Mouse (Mus musculus) erythroblast, adult 5-6 weeks (primary cell): Measurements from ENCODE around the gene Parp11. TPM values are rescaled to one million over a fixed set of nuclear protein-coding genes. Genes with fewer than 3 reads are reported as not detected.
"Not testable (repeated sequence)": the region's sequence is repeated elsewhere in the genome, so short reads cannot be mapped to it uniquely, and the experiment has no call there.

Experiments
- ATAC-seq: replicated peaks from 2 replicates; pipeline ENCODE4 v1.8.0; 2016; ENCODE audit warnings: moderate number of reproducible peaks, mild to moderate bottlenecking, moderate TSS enrichment, inconsistent platforms; ENCODE audit not compliant: poor library complexity, low FRiP score, severe bottlenecking
- total RNA-seq, 2 experiments: library from RNA; stranded (forward) in 1 of 2; stranded (reverse) in 1 of 2; fragments of 150-400 nt in 1 of 2; fragments of 200-764, 138-1000 nt in 1 of 2; gene quantifications; 2 replicates each; pipeline versions ENCODE4 v1.2.3 to v1.2.4; 2015 to 2017; ENCODE audit warnings: low replicate concordance in 2 of 2

The Parp11 gene
- total RNA-seq, 2 experiments from 2014 or later, result 15.0 to 24.2 TPM

DNA sequence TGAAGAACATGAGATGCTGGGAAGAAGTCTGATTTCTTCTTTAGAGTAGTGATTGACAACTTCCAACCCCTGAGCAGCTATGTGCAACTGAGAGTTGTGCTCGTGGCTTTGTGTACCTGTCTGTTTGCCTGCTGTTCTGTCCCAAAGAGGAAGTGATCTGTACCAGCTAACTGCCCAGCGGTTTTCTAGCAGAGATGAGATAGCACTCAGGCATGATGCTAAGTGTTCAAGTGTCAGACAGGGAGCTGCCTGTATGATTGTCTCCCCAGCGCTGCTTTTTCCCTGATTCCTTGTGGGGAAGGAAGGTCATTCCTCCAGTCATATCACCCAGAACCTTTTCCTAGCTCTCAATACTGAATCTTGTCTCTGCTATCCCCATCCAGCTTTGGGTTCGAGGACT, 45.9 kb downstream of the Parp11 start:
- no peak for ATAC-seq

DNA sequence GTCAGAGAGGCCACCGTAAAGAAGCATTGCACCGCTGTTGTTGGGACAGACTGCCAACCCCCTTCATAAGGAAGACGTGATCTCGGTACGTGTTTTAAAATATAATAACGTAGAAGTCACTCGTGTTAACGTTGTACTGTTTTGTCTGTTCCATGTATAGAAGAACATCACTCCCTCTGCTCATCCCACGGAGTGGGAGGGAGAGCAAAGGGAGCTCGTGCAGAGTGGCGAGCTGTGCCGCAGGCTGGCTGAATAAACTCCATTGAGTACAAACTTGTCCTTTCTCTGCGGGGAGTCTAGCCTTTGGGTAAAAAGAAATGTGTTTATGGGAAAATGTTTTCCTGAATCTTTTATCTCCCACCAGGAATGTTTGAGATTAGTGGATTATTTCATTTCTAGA, 47.1 kb downstream of the Parp11 start:
- no peak for ATAC-seq

DNA sequence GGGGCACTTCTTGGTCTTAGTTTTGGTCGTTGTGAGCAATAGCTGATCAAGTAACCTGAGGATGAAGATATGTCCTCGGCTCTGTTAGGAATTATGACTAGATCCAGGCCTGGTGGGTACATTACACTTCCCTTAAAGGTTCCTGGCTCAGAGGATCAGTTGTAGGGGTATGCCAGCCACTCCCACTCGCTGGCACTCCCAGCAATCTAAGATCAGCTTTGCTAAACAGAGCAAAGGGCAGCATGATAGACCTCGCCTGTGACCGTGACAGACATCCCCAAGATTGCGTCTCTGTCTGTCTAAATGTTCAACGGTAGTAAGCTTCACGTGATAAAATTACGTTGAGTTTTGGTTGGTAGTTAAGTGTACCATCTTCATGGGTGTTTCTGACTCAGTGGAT, 47.7 kb downstream of the Parp11 start:
- no peak for ATAC-seq

DNA sequence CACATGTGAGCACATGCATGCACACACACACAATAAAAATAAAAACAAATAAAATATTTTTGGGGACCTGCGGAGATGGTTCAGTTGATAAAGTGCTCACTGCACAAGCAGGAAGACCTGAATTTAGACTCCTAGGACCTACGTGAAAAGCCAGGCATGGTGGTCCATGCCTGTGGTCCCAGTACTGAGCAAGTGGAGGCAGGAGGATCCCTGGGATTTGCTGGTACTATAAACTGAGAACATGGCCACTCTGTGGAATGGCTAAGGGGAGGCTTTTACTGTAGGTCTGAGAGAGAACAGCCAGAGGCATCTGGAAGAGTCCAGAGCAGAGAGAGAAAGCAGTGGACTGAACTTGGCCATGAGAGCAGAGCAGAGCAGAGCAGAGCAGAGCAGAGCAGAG, 48.6 kb downstream of the Parp11 start:
- ATAC-seq, result no peak

DNA sequence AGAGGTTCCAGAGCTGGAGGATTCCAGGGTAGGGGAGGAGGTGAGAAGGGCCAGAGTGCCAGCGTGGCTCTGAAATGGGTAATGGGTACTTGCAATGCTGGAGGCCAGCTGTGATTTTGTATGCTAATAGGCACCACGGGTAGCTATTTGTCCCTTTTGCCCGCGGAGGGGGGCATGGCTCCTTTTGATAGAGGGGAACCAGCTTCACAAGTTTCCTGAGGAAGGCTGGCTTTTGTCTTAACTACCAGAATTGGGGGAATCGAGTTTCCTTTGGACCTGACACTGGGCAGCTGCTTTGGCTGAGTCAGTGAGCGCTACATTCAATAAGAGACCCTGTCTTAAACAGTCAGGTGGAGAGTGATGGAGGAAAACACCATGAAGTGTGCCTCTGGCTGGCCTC, 49.2 kb downstream of the Parp11 start:
- ATAC-seq, result no peak

DNA sequence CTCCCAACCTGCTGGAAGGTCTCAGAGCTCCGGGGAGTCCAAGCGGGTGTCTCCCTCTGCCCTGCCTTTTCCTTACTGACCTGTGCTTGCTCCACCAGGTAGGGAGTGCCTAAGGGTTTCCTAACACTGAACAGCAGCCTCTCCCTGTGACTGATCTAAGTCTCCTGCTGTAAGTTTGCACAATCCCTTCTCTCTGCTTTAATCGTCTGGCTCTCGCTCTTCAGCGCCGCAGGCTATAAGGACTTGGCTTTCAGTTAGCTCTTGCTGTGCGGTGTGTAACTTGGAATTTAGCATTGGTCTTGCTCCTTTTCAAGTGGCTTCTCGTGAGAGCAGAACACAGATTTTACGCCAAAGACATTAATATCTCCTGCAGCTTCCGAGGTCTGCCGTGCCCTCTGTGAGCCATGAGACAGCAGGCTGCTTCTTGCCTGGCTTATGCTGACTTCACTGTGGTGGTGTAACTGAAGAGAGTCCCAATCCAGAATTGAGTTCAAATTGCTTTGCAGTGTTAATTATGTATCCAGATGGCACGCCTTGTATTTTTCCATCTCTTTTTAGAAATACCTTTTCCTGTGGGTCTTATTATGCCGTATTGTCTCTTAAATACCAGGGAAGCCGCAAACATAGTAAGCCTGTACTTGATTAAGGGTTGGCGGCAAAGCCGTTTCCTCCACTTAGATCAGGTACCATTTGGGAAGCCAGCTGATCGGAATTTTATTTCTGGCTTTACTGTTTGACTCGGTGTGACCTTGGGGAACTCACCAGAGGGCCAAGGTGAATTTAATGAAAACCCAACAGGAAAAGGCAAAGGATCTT, 50.4 kb downstream of the Parp11 start:
- ATAC-seq, result no peak

DNA sequence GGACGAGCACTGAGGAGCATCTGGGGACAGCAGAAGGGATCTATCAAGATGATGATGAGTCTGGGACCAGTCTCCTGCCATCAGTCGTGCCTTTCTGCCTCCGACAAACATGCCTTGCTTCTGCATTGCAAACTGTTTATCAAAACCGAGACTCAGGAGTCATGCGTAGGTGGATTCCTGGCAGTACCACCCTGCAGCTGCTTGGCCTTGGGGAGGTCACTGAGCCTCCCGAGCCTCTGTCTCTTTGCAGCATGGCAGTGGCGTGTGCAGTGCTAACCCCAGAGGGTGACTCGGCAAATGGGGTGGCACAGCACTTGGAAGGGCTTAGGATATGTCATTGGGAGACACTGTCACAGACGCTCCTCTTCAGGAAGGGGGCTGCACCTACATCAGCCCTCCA, 53.5 kb downstream of the Parp11 start:
- ATAC-seq, result no peak

DNA sequence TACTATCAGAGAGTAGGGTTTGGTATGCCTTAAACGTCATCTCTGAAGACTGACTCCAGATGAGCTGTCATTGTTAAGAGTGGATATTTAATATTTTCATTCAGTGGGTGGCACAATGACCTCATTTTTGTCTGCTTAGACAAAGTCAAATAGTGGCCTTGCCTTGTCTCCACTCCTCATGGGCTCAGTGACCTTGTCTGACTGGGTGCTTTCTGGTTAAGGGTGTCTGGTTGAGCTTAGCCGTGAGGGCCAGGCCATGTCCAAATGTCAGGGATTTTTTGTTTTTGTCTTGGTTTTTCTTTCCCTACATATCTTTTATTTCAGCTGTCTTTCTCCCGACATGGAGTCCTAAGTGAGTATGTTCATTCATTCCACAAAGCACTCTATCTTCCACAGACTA, 54.2 kb downstream of the Parp11 start:
- ATAC-seq, result no peak

DNA sequence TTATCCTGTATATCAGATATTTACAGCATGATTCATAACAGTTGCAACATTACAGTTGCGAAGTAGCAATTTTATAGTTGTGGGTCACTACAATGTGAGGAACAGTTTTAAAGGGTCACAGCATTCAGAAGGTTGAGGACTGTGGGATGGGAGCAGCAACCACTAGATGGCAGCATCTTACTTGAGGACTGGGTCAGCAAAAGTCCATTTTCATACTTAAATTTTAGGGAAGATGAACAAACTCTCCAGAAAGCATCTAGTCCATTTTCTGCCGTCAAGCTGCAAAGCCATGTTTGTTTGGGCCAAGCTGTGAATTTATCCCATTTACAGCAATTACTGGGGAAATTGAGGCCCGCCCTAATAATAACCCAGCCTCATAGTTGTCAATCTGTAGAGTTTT, 55.9 kb downstream of the Parp11 start:
- ATAC-seq, result peak; percentile 67; the same call in 1 of the 2 replicates

DNA sequence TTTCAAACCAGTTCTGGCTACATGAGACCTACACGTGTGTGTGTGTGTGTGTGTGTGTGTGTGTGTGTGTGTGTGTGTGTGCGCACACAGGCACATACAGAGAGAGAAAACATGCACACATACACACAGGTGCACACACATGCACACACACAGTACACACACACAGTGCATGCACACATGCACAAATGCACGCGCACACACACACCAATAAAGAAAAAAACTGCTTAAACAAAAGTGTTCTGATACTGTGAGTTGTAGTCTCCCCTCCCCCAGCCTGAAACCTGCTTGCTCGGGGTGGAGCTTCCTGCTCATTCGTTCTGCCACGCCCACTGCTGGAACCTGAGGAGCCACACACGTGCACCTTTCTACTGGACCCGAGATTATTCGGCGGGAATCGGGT, 67.1 kb downstream of the Parp11 start:
- not testable (repeated sequence) for ATAC-seq

DNA sequence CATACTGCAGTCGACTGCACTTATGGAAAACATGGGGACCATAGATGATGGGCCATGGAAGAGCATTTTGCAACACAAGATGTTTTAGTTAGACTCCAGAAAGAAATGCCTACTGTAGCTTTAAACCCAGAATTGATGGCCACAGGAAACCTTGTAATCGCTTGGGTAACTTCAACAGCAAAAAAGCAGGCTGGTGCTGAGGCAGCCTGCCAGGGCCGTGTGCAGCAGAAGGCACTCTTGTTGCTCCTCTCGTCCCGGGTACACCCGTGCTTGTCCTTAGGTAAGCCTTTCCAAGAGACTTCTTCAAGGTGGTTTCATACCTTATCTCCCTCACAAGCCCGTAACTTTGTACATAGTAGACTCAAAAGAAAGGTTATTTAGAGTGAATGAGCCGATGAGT, 74.5 kb downstream of the Parp11 start:
- ATAC-seq, result no peak

DNA sequence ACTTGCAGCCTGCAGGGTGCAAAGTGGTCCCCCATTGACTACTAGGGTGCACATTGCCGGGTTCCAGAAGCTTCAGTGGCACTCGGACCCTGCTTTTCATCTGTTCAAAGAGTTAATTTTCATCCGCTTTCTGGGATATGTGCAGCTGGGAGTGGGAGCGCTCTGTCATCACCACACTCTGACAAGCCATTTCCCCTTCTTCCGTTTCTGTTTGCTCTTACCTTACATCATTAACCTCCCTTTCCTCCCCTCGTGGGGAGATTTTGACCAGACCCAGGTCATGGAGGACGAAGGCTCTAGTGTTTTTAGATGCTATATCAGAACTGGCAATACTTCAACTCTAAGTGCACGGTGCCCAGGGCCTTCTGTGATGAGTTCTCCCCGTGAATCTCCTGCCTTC, 75.7 kb downstream of the Parp11 start:
- no peak for ATAC-seq

DNA sequence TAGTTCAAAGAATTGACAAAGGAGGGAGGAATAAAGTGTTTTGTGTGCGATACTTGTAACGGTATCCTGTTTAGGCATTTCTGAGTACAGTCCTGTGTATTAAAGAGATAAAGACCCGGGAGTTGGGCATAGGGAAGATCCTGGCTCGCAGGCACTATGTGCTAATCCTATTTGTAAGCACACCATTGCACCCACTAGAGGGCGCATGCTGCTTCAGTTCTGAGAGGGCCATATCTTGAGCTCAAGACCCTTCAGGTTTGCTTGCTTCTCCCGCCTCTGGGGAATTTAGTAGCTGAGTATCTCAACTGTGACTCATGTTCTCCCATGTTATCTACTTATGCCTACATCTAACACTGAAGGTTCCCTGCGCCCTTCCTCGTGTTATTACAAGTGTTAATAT, 77.8 kb downstream of the Parp11 start:
- ATAC-seq, result peak; percentile 82

DNA sequence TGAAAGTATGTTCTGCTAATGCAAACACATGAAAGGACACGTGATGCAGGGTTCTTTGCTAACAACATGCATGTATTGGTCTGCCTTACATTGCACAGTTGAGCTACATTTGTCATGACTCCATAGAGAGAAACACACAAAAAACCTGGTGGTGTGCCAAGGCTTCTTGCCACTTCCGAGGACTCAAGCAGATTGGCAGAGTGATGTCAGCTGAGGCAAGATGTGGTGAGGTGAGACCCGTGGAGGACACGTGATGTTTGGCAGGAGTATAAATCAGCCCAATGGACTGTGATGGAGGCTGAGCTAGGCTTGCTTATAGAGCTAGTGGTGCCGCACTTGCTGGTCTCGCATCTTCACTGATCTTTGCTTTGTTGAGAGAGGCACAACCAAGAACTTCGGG, 82.0 kb downstream of the Parp11 start:
- ATAC-seq, result no peak

DNA sequence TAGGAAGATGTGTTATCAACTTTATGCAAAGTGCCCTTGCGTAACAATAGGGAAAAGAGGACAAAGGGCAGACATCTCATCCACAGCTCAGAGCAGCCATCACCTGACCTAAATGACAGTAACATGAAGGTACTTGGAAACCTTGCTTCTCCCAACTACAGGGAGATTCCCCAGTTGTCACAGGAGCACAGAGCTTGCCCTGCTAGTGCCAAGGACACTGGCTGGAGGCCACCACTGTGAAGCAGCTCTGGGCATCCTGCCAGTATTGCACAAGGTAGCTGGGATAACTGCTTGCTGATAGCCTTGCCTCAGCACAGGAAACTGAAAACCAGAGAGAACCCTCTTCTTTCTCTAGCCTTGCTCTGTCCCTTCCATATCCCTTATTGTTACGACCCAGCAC, 82.8 kb downstream of the Parp11 start:
- ATAC-seq, result peak; percentile 68

DNA sequence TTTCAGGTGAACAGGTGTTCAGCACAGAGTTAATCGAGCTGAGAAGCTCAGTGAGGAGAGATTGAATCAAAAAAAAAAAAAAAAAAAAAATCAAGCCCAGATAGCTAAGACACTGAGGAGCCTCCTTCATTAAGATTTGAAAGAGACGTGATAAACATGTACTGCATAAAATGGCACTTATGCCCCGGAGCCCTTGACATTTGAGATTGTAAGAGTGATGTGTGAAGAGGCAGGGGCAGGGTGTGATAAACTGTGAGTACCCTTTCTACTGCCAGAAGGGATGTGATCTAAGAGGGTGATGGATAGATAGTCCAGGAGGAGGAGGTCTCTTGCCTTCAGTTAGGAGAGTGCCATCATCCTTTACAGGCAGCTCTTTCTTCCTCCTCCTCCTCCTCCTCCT, 83.6 kb downstream of the Parp11 start:
- no peak for ATAC-seq

DNA sequence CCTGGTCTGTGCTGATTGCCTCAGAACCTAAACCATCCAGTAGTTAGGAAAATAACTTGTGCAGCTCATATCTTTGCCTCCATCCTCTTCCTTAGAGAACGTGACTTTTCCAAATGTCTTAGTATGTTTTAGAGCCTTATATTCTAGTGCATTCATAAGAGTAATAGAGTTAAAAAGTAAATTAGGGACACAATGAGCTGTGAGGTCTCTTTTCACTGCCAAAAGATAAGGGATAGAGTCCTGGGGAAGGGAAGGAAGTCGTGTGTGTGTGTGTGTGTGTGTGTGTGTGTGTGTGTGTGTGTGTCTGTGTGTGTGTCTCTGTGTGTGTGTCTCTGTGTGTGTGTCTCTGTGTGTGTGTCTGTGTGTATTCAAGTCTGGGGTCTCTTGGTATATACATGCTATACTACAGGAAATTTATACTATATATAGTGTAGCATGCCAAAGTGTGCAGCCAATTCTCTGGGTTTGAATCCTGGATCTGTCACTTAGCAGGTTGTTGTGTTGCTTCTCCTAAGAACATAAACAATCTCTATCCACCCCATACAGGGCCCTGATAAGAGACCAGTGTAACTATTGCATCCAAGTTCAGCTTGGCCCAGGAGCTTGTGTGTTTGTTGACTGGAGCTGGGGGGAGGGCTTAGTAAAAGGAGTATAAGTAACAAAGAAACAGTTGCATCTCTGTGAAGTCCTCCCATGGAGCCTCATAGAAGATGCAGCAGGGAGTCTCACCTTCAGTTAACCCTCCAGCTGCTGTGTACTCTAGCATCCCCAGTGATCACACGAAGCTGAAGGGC, 85.0 kb downstream of the Parp11 start:
- peak; percentile 64 for ATAC-seq

DNA sequence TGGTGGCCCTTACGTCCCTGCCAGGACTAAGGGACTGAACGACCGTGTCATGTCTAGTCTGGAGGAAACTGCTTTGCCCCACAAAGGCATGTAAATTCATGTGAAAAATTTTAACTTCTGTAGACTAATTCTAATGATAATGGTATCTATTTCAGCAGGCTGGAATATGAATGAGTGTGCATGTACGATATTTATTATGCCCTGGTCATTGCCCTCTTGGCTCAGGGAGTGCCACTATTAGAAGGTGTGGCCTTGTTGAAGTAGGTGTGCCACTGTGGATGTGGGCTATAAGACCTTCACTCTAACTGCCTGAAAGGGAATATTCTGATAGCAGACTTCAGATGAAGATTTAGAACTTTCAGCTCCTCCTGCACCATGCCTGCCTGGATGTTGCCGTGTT, 85.7 kb downstream of the Parp11 start:
- peak; percentile 75 for ATAC-seq

DNA sequence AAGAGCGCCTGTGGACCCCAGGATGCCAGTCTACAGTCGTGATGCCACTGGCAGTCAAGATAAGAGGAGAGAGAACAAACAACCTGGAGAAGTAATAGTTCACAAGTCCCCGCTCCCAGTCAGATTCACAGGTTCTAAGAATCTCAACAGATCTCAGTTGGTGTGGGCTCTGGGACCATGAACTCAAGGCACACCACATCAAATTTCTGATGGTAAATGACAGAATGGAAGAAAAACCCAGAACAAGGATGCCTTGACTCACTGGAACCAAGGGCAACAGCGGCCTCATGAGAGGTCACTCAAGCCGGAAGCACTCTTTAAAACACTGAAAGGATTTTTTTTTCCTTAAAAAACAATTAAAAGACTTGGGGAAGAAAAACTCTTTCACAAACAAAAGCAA, 87.1 kb downstream of the Parp11 start:
- ATAC-seq, result no peak

DNA sequence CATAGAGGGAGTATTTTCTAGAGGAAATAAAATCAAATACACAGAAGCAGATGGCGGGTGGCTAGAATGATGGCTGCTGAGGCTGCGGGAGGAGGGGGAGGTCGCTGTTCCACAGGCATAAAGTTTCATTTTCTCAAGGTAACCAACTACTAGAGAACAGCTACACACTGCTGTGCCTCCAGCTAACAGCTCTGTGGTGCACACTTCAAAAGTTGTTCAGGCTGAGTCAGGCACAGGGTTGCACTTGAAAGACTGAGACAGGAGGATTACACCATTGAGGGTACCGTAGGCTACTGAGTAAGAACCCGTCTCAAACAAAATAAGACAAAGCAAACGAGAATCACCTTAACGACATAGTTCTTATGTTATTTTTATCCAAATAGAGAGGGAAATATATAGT, 90.4 kb downstream of the Parp11 start:
- no peak for ATAC-seq

DNA sequence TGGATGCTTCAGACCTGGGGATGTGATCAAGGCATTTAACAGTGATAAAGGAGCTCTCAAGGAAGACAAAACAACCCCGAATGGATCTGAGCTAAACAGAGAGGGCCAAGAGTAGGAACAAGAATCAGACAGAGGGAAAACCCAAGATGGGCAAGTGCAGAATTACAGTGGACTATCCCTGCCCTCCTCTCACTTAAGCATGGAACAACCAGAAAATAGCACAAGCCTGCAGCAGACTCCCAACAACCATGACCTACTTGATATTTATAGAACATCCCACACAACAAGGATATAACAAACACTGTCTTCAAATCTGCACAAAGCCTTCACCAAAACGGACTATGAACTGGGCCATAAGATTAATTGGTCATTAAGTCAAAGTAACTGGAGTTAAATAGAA, 91.5 kb downstream of the Parp11 start:
- no peak for ATAC-seq
